Mouse (Mus musculus): ENCODE measurements around the gene Magohb.

Gene Magohb

DNA sequence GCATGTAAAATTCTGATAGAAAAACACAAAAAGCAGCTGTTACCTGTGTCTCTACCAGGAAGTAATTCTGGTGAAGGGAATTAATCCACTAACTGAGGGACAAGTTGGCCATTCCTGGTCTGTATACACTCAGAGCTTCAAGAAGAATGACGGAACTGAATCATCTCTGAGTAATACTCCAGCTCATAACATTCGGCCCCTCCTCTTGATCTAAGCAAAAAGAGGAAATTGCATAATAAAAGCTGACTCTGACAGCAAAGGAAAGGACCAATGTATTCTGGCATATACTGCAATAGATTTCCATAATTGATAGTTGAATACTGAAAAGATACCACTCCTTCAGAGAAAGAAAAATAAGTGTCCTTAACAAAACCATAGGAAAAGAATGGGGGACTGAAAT, 45.8 kb downstream of the Magohb start, which contains the start of gene Klra2:
Klra2 (minus strand) TSS at position 157 of the 400 bp plus-strand sequence.
- DNase-seq, result no peak

DNA sequence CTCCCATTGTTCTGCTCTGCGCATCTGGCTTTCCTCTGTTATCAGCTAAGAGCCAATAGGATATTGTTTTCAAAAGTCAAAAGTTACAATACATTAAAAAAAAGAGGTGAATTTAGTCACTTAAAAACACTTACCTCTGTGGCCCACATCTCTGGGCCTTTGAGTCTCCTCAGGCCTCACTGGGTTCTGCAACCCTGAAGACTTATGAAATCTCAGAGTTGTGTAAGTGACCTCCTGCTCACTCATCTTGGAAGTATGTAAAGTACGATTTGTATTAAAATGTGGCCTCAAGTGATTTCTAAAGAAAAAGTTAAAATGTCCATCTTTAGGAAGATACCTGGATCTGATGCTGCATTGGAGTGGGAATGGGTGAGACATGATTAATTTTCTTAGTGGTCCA, 48.0 kb downstream of the Magohb start:
- DNase-seq, result no peak

All from kidney, postnatal 10 days (tissue).